Mouse (Mus musculus) hindbrain, embryonic 14.5 days (tissue): ENCODE data around the gene Borcs6. TPM values are rescaled to one million over a fixed set of nuclear protein-coding genes. Genes with fewer than 3 reads are reported as not detected.

Experiments used
- ATAC-seq: fragments of 200-750 bp; cut with Nextera tagmentation; 2 replicates; pipeline ENCODE4 v1.8.0; 2017; ENCODE audit warnings: moderate number of reproducible peaks, mild to moderate bottlenecking, moderate TSS enrichment, moderate library complexity; ENCODE audit not compliant: low FRiP score
- DNase-seq: peaks from one replicate; pipeline ENCODE4 v3.0.0-alpha.2; 2015; ENCODE audit warnings: low spot score
- H3K27ac ChIP-seq: fragments of 300-500 bp; sonication (generic); 2 replicates; pipeline ENCODE4 v1.5.1; 2014; ENCODE audit warnings: mild to moderate bottlenecking, moderate library complexity
- H3K27me3 ChIP-seq: fragments of 300-500 bp; sonication (generic); 2 replicates; pipeline ENCODE4 v1.6.1; 2014; ENCODE audit warnings: mild to moderate bottlenecking, low read length, mixed read lengths; ENCODE audit not compliant: control insufficient read depth, insufficient read depth
- H3K36me3 ChIP-seq: fragments of 300-500 bp; sonication (generic); replicated peaks from 2 replicates; pipeline ENCODE4 v1.6.1; 2014; ENCODE audit not compliant: control insufficient read depth, insufficient read depth
- H3K4me1 ChIP-seq: fragments of 300-500 bp; sonication (generic); replicated peaks from 2 replicates; pipeline ENCODE4 v1.6.1; 2014; ENCODE audit warnings: antibody characterized with exemption, low read length, mixed read lengths; ENCODE audit not compliant: control insufficient read depth, insufficient read depth
- H3K4me2 ChIP-seq: fragments of 300-500 bp; sonication (generic); replicated peaks from 2 replicates; pipeline ENCODE4 v1.6.1; 2014; ENCODE audit warnings: mild to moderate bottlenecking, moderate library complexity
- H3K4me3 ChIP-seq: fragments of 300-500 bp; sonication (generic); replicated peaks from 2 replicates; pipeline ENCODE4 v1.5.1; 2014; ENCODE audit warnings: mild to moderate bottlenecking, low read length
- H3K9ac ChIP-seq: fragments of 300-500 bp; sonication (generic); 2 replicates; pipeline ENCODE4 v1.6.1; 2014
- H3K9me3 ChIP-seq: fragments of 300-500 bp; sonication (generic); 2 replicates; pipeline ENCODE4 v1.6.1; 2016; ENCODE audit warnings: low read length; ENCODE audit not compliant: control insufficient read depth
- WGBS: fragments of 180-500 bp; shearing (Covaris S2); extraction: QIAGEN DNeasy Blood & Tissue Kit; methylation state at CpG from one replicate; pipeline ENCODE4 v1.1.7; 2014; 5-methylcytosine and 5-hydroxymethylcytosine counted together
- polyA plus RNA-seq: library from polyadenylated mRNA; unstranded; fragments of >200 nt; fragmentation: Nextera tagmentation; extraction: Ambion mirVana; gene quantifications from 2 replicates; pipeline ENCODE4 v1.2.1, GENCODE M21; 2014

The Borcs6 gene
- polyA plus RNA-seq, 1 experiment from 2014 or later = 18.6 TPM

DNA sequence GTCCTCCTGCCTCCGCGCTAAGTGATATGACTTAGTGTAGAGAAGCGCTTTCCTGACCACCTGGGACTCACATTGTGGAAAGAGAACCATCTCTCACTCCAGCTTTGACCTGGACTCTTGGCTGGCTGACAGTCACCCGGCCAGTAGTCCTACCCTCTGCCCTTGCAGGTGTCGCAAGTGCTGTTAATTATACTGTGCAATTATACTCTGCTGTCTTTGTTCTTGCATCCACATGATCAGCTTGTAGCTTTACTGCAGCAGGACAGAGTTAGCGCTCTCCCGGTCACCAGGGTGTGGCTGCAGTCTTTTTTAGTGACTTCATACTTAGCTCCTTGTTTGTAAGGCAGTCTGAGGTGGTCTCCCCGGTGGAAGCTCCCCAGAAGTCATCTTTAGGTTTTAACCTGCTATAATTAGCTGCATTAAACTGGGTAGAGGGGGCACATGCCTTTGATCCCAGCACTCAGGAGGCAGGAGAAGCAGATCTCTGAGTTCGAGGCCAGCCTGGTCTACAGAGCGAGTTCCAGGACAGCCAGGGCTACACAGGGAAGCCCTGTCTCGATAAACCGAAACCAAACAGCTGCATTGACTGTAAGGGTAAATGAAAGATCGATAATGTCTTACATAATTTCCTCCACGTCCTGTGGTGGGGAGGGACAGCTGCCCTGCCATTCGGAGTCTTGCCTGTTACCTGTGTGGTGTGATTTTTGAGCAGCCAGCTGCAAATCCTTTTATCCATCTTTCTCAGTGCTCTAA is 20.8 kb downstream of the Borcs6 start:
- H3K4me3 ChIP-seq = no peak overlapping the region
- H3K27ac ChIP-seq = no peak overlapping the region
- WGBS = 88% methylated on average over 15 of the region's 15 CpGs
- no peaks in the 10 kb centered on the region for H3K36me3 ChIP-seq
- no peaks in the 10 kb centered on the region for H3K9me3 ChIP-seq
- H3K4me2 ChIP-seq = no peak overlapping the region
- no peaks in the 10 kb centered on the region for H3K4me1 ChIP-seq
- ATAC-seq = no peak
- DNase-seq = no peak
- H3K9ac ChIP-seq = no peak overlapping the region
- no peaks in the 10 kb centered on the region for H3K27me3 ChIP-seq

DNA sequence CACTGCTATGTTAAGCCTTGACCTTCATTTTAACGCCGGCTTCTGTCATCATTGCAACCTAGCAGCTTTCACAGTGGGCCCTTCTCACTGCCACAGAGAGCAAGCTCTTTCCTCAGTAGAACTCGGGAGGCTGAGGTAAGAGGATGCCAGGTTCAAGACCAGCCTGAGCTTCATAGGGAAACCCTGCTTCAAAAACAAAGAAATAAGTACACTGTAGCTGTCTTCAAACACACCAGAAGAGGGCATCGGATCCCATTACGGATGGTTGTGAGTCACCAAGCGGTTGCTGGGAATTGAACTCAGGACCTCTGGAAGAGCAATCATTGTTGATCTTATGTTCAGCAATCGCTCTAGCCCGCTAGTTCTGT is 21.3 kb downstream of the Borcs6 start:
- DNase-seq (no peak), ATAC-seq (no peak)
- no peaks in the 10 kb centered on the region for H3K36me3 ChIP-seq
- no peaks in the 10 kb centered on the region for H3K27me3 ChIP-seq
- H3K4me2 ChIP-seq = no peak overlapping the region
- 84% methylated on average over 8 of the region's 8 CpGs for WGBS
- no peaks in the 10 kb centered on the region for H3K4me1 ChIP-seq
- H3K27ac ChIP-seq = no peak overlapping the region
- H3K4me3 ChIP-seq = no peak overlapping the region
- no peak overlapping the region for H3K9ac ChIP-seq
- no peaks in the 10 kb centered on the region for H3K9me3 ChIP-seq

DNA sequence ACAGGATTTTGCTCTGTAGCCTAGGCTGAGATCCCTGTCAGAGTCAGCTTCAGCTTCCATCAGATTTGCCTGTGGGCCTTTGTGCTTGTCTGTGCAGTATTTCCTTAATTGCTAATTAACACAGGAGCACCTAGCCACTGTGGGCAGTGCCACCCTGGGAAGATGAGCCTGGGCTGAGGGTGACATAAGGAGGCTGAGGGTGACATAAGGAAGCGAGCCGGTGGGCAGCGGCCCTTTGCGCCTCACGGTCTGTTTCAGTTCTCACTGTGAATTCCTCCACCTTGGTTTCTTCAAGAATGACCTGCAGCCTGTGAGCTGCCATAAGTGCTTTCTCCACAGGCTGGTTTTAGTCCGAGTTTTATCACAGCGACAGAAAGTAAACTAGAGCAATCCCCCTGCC is 22.1 kb downstream of the Borcs6 start:
- no peak for ATAC-seq

DNA sequence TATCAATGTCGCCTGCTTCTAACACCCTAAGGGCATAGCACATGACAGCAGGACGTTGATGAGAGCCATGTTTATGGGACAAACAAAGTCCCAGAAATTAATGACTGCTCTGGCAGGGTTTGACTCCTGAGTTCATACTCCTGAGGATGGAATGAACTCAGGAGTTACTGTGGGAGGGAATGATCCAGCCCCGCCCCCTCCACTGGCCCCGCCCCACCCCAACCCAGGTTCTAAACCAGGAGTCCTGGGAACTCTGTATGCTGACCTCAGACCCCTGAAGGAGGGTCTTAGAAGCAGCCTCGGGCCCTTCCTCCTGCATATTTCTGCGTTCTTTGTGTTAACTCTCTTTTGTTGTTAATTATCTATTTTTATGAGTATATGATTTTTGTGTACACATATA is 26.1 kb downstream of the Borcs6 start:
- ATAC-seq (no peak), DNase-seq (no peak)
- Histone ChIP-seq H3K4me3 (no peak overlapping the region), H3K9ac (no peak overlapping the region), H3K36me3 (peaks cover 12% of the 10 kb centered on the region; the same call in 1 of the 2 replicates), H3K4me2 (no peak overlapping the region), H3K27me3 (no peaks in the 10 kb centered on the region), H3K27ac (no peak overlapping the region), H3K9me3 (no peaks in the 10 kb centered on the region), H3K4me1 (peaks cover 17% of the 10 kb centered on the region)
- WGBS = 64% methylated on average over 6 of the region's 6 CpGs

More for the DNA sequence above, 22.1 kb downstream of the Borcs6 start:
- no peak overlapping the region for H3K9ac ChIP-seq
- H3K4me3 ChIP-seq = no peak overlapping the region
- H3K4me1 ChIP-seq = no peaks in the 10 kb centered on the region
- no peaks in the 10 kb centered on the region for H3K36me3 ChIP-seq
- no peak overlapping the region for H3K4me2 ChIP-seq
- H3K27ac ChIP-seq = no peak overlapping the region
- WGBS = 88% methylated on average over 7 of the region's 7 CpGs
- H3K27me3 ChIP-seq = no peaks in the 10 kb centered on the region
- DNase-seq = no peak
- no peaks in the 10 kb centered on the region for H3K9me3 ChIP-seq

DNA sequence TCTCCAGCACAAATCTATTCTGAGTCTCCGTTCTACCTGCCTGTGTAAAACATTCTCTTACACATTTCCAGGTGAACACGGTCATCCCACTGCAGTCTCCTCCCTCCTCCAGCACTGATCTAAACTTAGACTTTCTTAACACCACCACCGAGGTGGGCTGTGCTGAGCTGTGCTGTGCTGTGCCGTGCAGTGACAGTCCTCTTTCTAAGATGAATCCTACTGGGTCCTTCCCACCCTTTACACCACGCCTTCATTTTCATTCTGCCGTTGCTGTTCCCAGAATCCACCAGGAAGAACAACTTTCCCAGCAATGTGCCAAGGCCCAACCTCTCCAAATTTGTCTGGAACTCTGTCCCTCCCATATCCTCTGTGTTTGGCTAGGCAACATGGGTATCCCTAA is 26.9 kb downstream of the Borcs6 start:
- ATAC-seq = no peak
- Histone ChIP-seq H3K4me3 (no peak overlapping the region), H3K4me1 (peaks cover 21% of the 10 kb centered on the region), H3K9me3 (no peaks in the 10 kb centered on the region), H3K4me2 (no peak overlapping the region), H3K9ac (no peak overlapping the region), H3K27ac (no peak overlapping the region), H3K27me3 (no peaks in the 10 kb centered on the region), H3K36me3 (peaks cover 19% of the 10 kb centered on the region)
- WGBS = 72% methylated on average over 6 of the region's 6 CpGs
- no peak for DNase-seq

DNA sequence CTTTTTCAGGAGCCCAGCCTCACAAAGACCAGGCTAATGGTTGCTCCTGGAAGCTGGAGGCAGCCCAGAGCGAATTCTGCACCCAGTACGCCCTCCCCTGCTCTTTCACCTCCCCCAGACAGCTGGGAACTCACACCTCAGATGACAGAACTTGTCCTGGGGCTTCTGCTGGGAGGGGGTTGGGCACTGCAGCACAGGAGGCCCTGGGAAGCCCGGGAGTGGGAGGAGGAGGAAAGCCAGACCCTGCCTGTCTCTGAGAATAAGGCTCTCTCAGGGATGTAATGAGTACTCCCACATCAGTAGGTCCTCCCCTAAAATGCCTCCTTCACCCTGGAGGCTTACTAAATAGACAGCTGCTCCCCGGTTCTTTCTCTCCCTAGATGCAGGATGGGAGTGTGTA is 27.6 kb downstream of the Borcs6 start:
- Histone ChIP-seq H3K27me3 (no peaks in the 10 kb centered on the region), H3K9me3 (no peaks in the 10 kb centered on the region), H3K4me1 (peaks cover 21% of the 10 kb centered on the region), H3K36me3 (peaks cover 26% of the 10 kb centered on the region), H3K9ac (no peak overlapping the region), H3K4me3 (no peak overlapping the region), H3K4me2 (no peak overlapping the region), H3K27ac (no peak overlapping the region)
- DNase-seq (no peak), ATAC-seq (no peak)
- WGBS = 41% methylated on average over 4 of the region's 4 CpGs

DNA sequence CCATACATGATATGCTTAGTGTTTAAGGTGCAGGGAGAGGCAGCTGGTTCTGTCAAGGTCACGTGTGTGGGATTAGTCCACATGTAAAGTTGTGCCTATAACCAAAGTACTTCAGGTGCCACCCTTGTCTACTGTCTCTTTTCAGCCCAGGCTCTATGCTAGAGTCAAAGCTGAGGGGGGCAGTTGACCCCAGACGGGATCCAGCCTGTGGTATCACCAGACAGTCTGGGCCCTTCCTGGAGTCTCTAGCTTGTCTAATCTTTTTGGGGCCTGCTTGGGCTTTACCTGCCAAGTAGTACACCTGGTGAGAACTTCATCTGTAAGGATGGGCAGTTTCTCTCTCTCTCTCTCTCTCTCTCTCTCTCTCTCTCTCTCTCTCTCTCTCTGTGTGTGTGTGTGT is 28.1 kb downstream of the Borcs6 start:
- Histone ChIP-seq H3K4me1 (peaks cover 21% of the 10 kb centered on the region), H3K4me2 (peak overlapping the region; percentile 98), H3K27ac (peak overlapping the region; percentile 93; the same call in 1 of the 2 replicates), H3K27me3 (no peaks in the 10 kb centered on the region), H3K36me3 (peaks cover 28% of the 10 kb centered on the region), H3K4me3 (peak overlapping the region; percentile 77; the same call in 1 of the 2 replicates), H3K9ac (no peak overlapping the region), H3K9me3 (no peaks in the 10 kb centered on the region)
- DNase-seq (no peak), ATAC-seq (no peak)
- 72% methylated on average over 2 of the region's 2 CpGs for WGBS

DNA sequence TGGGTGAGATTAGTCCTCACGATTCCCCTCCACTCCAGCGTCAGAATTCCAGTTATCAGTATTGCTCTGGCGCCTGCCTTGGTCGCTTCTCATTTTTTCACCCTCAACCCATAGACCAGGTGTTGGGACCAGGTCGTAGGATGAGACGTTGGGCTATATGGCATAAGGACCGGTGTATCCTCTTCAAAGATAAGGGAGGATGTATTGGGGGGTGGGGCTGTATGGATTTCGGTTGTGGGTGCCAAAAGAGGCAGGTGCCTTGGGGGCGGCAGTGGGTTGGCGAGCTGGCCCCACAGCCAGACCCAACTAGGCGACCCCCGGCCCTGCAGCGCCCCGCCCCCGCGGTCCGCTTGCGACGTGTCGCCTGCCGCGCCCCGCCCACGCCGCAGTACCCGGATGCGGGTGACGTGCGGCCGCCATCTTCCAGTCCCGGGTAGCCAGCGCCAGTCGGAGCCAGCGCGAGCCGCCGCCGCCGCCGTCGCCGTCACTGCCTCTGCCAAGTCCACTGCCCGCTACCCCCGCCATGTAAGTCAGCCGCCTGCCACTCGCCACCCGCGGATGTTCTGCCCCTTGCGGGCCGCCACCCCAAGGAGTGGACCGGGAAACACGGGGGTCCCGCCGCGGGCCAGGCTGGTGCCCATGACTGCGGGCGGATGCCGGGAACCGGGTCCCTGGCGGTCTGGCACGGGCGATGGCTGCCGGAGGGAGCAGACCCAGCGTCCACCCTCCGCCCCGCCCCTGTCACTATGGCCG is 28.8 kb downstream of the Borcs6 start, which contains the start of gene Vamp2:
Gene Vamp2 (plus strand): TSS at position 388 of the 753 bp plus-strand sequence.
- 1% methylated on average over 59 of the region's 67 CpGs for WGBS
- Histone ChIP-seq H3K4me1 (peaks cover 21% of the 10 kb centered on the region), H3K9ac (peak within 1 kb of the TSS; percentile 98), H3K9me3 (no peaks in the 10 kb centered on the region), H3K27me3 (no peaks in the 10 kb centered on the region), H3K4me2 (peak within 1 kb of the TSS; percentile 98), H3K27ac (peak within 1 kb of the TSS; percentile 93), H3K36me3 (peaks cover 28% of the 10 kb centered on the region), H3K4me3 (peak within 1 kb of the TSS; percentile 77)
- peak; percentile 97 for DNase-seq
- ATAC-seq = peak; percentile 90

DNA sequence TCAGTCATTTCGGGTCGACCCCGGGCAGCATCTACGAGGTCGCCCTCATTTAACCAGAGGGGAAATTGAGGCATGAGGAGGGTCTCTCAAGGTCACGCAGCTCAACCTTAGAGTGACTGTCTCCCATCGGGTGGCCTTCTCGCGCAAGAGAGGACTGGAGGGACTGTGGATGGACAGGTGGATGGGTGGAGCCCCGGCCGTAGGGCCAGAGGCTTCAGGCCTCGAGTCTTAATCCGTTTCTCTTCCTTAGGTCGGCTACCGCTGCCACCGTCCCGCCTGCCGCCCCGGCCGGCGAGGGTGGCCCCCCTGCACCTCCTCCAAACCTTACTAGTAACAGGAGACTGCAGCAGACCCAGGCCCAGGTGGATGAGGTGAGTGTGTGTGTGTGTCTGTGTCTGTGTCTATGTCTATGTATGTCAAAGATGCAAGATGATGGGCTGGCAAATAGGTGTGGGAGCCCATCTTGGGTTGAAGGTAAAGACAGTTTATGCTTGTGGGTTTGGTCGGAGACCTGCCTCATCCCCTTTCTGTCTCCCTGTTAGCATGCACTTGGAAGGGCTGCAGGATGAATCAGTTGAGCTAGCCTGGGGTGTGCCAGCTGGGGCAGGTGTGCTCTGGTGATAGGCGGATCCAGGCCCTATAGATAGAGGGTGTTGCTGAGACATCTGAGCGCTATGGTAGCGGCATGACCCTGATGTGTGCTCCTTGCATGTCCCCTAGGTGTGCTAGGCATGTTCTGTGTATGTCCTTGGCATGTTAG is 29.5 kb downstream of the Borcs6 start:
- H3K4me1 ChIP-seq = peaks cover 21% of the 10 kb centered on the region
- ATAC-seq (peak; percentile 28), DNase-seq (no peak)
- H3K4me3 ChIP-seq = peak overlapping the region; percentile 77
- H3K27ac ChIP-seq = peak overlapping the region; percentile 93
- H3K9me3 ChIP-seq = no peaks in the 10 kb centered on the region
- H3K4me2 ChIP-seq = peak overlapping the region; percentile 98
- peak overlapping the region; percentile 98 for H3K9ac ChIP-seq
- peaks cover 28% of the 10 kb centered on the region for H3K36me3 ChIP-seq
- WGBS = 11% methylated on average over 25 of the region's 25 CpGs
- H3K27me3 ChIP-seq = no peaks in the 10 kb centered on the region
